Mouse (Mus musculus) forebrain, embryonic 11.5 days (tissue): ENCODE results near the gene Sdad1. TPM values are rescaled to one million over a fixed set of nuclear protein-coding genes. Genes with fewer than 3 reads are reported as not detected.

Experiments
- ATAC-seq: fragments of 200-750 bp; cut with Nextera tagmentation; replicated peaks from 2 replicates; pipeline ENCODE4 v1.8.0; 2017; ENCODE audit warnings: moderate TSS enrichment; ENCODE audit not compliant: low FRiP score
- DNase-seq: peaks from one replicate; pipeline ENCODE4 v3.0.0-alpha.2; 2017; ENCODE audit warnings: low spot score
- H3K27ac ChIP-seq: fragments of 300-500 bp; sonication (generic); 2 replicates; pipeline ENCODE4 v1.5.1; 2014; ENCODE audit warnings: low read depth, low read length
- H3K27me3 ChIP-seq: fragments of 300-500 bp; sonication (generic); 2 replicates; pipeline ENCODE4 v1.6.1; 2014; ENCODE audit warnings: mild to moderate bottlenecking, low read length, mixed read lengths; ENCODE audit not compliant: control insufficient read depth, insufficient read depth
- H3K36me3 ChIP-seq: fragments of 300-500 bp; sonication (generic); 2 replicates; pipeline ENCODE4 v1.6.1; 2014; ENCODE audit warnings: mild to moderate bottlenecking, low read length, moderate library complexity, mixed read lengths; ENCODE audit not compliant: control insufficient read depth, insufficient read depth
- H3K4me1 ChIP-seq: fragments of 300-500 bp; sonication (generic); replicated peaks from 2 replicates; pipeline ENCODE4 v1.6.1; 2014; ENCODE audit warnings: low read length, mixed read lengths; ENCODE audit not compliant: control insufficient read depth, insufficient read depth
- H3K4me2 ChIP-seq: fragments of 300-500 bp; sonication (generic); 2 replicates; pipeline ENCODE4 v1.6.1; 2014; ENCODE audit warnings: low read depth, mild to moderate bottlenecking, low read length, moderate library complexity, mixed read lengths; ENCODE audit not compliant: severe bottlenecking
- H3K4me3 ChIP-seq: fragments of 300-500 bp; sonication (generic); 2 replicates; pipeline ENCODE4 v1.5.1; 2014; ENCODE audit warnings: low read depth, low read length
- H3K9ac ChIP-seq: fragments of 300-500 bp; sonication (generic); 2 replicates; pipeline ENCODE4 v1.6.1; 2014; ENCODE audit warnings: low read length
- H3K9me3 ChIP-seq: fragments of 300-500 bp; sonication (generic); 2 replicates; pipeline ENCODE4 v1.6.1; 2016; ENCODE audit warnings: low read length, mixed read lengths; ENCODE audit not compliant: control insufficient read depth
- WGBS: fragments of 180-500 bp; shearing (Covaris S2); extraction: QIAGEN DNeasy Blood & Tissue Kit; methylation state at CpG from one replicate; pipeline ENCODE4 v1.1.7; 2014; 5-methylcytosine and 5-hydroxymethylcytosine counted together
- polyA plus RNA-seq: library from polyadenylated mRNA; unstranded; fragments of >200 nt; fragmentation: Nextera tagmentation; extraction: Ambion mirVana; gene quantifications from 2 replicates; pipeline ENCODE4 v1.2.1, GENCODE M21; 2014

The Sdad1 gene
- polyA plus RNA-seq, 1 experiment from 2014 or later = 36.8 TPM

- Histone ChIP-seq H3K4me2 (no peak overlapping the region), H3K9ac (no peak overlapping the region), H3K36me3 (no peaks in the 10 kb centered on the region), H3K27me3 (no peaks in the 10 kb centered on the region), H3K9me3 (no peaks in the 10 kb centered on the region), H3K4me3 (no peak overlapping the region), H3K4me1 (no peaks in the 10 kb centered on the region), H3K27ac (no peak overlapping the region)
- WGBS = 79% methylated on average over 8 of the region's 8 CpGs
- DNase-seq (no peak), ATAC-seq (no peak)
Measured at GRCm38 (mm10) chr5:92321631-92322400, 11.5 kb upstream of the Sdad1 start.

GRCm38 (mm10) chr5:92318596-92318995, 8.3 kb upstream of the Sdad1 start:
- Histone ChIP-seq H3K36me3 (no peaks in the 10 kb centered on the region), H3K9ac (no peak overlapping the region), H3K4me1 (no peaks in the 10 kb centered on the region), H3K4me3 (no peak overlapping the region), H3K27me3 (no peaks in the 10 kb centered on the region), H3K4me2 (no peak overlapping the region), H3K9me3 (no peaks in the 10 kb centered on the region), H3K27ac (no peak overlapping the region)
- WGBS = 92% methylated on average over 14 of the region's 14 CpGs
- no peak for DNase-seq
- ATAC-seq = no peak

GRCm38 (mm10) chr5:92318119-92318518, 7.8 kb upstream of the Sdad1 start:
- 87% methylated on average over 7 of the region's 7 CpGs for WGBS
- Histone ChIP-seq H3K9me3 (no peaks in the 10 kb centered on the region), H3K27ac (no peak overlapping the region), H3K4me2 (no peak overlapping the region), H3K4me3 (no peak overlapping the region), H3K4me1 (no peaks in the 10 kb centered on the region), H3K27me3 (no peaks in the 10 kb centered on the region), H3K9ac (no peak overlapping the region), H3K36me3 (no peaks in the 10 kb centered on the region)
- ATAC-seq = no peak
- DNase-seq = no peak

GRCm38 (mm10) chr5:92313776-92314175, 3.5 kb upstream of the Sdad1 start:
- H3K9ac ChIP-seq = no peak overlapping the region
- H3K36me3 ChIP-seq = no peaks in the 10 kb centered on the region
- WGBS = 80% methylated on average over 7 of the region's 7 CpGs
- H3K4me1 ChIP-seq = 0 out of 2 replicates have a peak, but pooled peaks cover 1% of the 10 kb centered on the region
- no peak overlapping the region for H3K4me2 ChIP-seq
- no peak overlapping the region for H3K4me3 ChIP-seq
- no peaks in the 10 kb centered on the region for H3K9me3 ChIP-seq
- no peak for DNase-seq
- H3K27ac ChIP-seq = no peak overlapping the region
- H3K27me3 ChIP-seq = no peaks in the 10 kb centered on the region
- no peak for ATAC-seq

- Histone ChIP-seq H3K27ac (no peak overlapping the region), H3K36me3 (no peaks in the 10 kb centered on the region), H3K9ac (no peak overlapping the region), H3K4me1 (0 out of 2 replicates have a peak, but pooled peaks cover 1% of the 10 kb centered on the region), H3K9me3 (no peaks in the 10 kb centered on the region), H3K4me2 (no peak overlapping the region), H3K4me3 (no peak overlapping the region), H3K27me3 (no peaks in the 10 kb centered on the region)
- DNase-seq (peak; percentile 88), ATAC-seq (no peak)
- 16% methylated on average over 13 of the region's 13 CpGs for WGBS
Measured at GRCm38 (mm10) chr5:92312046-92312715, 1.9 kb upstream of the Sdad1 start.

GRCm38 (mm10) chr5:92304291-92304690, 6.0 kb downstream of the Sdad1 start:
- no peak for ATAC-seq
- Histone ChIP-seq H3K27me3 (no peaks in the 10 kb centered on the region), H3K27ac (no peak overlapping the region), H3K4me2 (no peak overlapping the region), H3K4me3 (no peak overlapping the region), H3K4me1 (0 out of 2 replicates have a peak, but pooled peaks cover 1% of the 10 kb centered on the region), H3K36me3 (peaks cover 9% of the 10 kb centered on the region), H3K9ac (no peak overlapping the region), H3K9me3 (no peaks in the 10 kb centered on the region)
- WGBS = 89% methylated on average over 3 of the region's 3 CpGs
- no peak for DNase-seq

GRCm38 (mm10) chr5:92302149-92302840, 8.0 kb downstream of the Sdad1 start:
- Histone ChIP-seq H3K27me3 (no peaks in the 10 kb centered on the region), H3K4me1 (no peaks in the 10 kb centered on the region), H3K27ac (no peak overlapping the region), H3K9me3 (no peaks in the 10 kb centered on the region), H3K4me3 (no peak overlapping the region), H3K9ac (no peak overlapping the region), H3K4me2 (no peak overlapping the region), H3K36me3 (peaks cover 9% of the 10 kb centered on the region)
- no peak for ATAC-seq
- 93% methylated on average over 13 of the region's 13 CpGs for WGBS
- no peak for DNase-seq

GRCm38 (mm10) chr5:92294525-92294924, 15.8 kb downstream of the Sdad1 start:
- DNase-seq (no peak), ATAC-seq (no peak)
- no peaks in the 10 kb centered on the region for H3K9me3 ChIP-seq
- H3K4me1 ChIP-seq = no peaks in the 10 kb centered on the region
- no peaks in the 10 kb centered on the region for H3K27me3 ChIP-seq
- no peak overlapping the region for H3K9ac ChIP-seq
- H3K4me2 ChIP-seq = no peak overlapping the region
- peaks cover 8% of the 10 kb centered on the region for H3K36me3 ChIP-seq
- H3K4me3 ChIP-seq = no peak overlapping the region
- no peak overlapping the region for H3K27ac ChIP-seq
- WGBS = 95% methylated on average over 2 of the region's 2 CpGs
